Mouse (Mus musculus): Measurements from ENCODE around the gene Slc24a2. TPM values are rescaled to one million over a fixed set of nuclear protein-coding genes. Genes with fewer than 3 reads are reported as not detected.

The Slc24a2 gene
- polyA plus RNA-seq (2012; rRNA removed): 1.8 and 1.9 TPM in 2 replicates

DNA sequence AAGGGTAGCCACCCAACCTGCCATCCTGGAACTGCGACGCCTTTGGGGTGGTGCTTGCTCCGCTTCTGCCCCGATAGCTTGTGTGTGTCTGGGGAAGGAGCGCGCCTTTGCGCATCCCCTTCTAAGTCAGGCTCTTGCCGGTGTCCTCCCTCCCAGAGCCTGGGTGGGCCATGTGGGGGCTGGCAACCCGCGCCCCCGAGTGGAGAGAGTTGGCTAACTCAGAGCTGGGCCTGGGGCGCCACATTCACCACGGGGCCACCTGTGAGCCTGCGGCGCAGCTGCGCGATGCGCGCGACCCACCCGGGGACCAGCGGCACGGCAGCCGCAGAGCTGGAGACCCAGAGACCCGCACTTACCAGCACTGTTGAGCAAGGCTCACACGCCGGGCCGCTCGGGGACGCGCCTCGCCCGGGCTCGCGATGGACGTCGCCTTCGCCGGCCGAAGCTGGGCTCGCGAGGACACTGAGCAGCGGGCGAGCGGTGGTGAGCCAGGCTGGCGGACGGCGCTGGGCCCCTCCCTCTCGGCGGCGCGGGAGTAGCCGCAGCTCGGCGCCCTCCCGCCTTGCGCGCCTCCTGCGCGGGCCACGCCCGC is at the start of gene Slc24a2:
Gene Slc24a2 (minus strand): TSS at position 518 of the 592 bp plus-strand sequence.

